In genomic region chr4:116017300-116017901, GRCm38 (mm10) we compare ENCODE assay signal across 8 mouse cellular contexts. TPM values are rescaled to one million over a fixed set of nuclear protein-coding genes. Genes with fewer than 3 reads are reported as not detected.
DNase-seq lines count a peak whose midpoint lies in the region; ATAC-seq and TF ChIP-seq lines count a peak whose summit lies in the region.

No protein-coding gene starts in this region.

- H3K4me3 ChIP-seq in forebrain, embryonic 13.5 days = peak overlapping the region; percentile 71
- H3K4me3 ChIP-seq in heart, postnatal 0 days (ENCODE audit: low read depth, low read length) = peak overlapping the region; percentile 64
- peak overlapping the region; percentile 69 for H3K4me3 ChIP-seq in liver, postnatal 0 days (ENCODE audit: low read depth, low read length)
- H3K4me3 ChIP-seq in neural tube, embryonic 14.5 days (ENCODE audit: low read depth, low read length) = peak overlapping the region; percentile 74

- no peak overlapping the region for H3K27ac ChIP-seq in forebrain, embryonic 13.5 days
- H3K27ac ChIP-seq in heart, postnatal 0 days (ENCODE audit: low read depth) = no peak overlapping the region
- H3K27ac ChIP-seq in liver, postnatal 0 days (ENCODE audit: low read depth) = peak overlapping the region; percentile 94
- peak overlapping the region; percentile 39; the same call in 1 of the 2 replicates for H3K27ac ChIP-seq in neural tube, embryonic 14.5 days (ENCODE audit: low read depth, low read length)

- peak; percentile 34 for DNase-seq in brain, embryonic 18.5 days (ENCODE audit: low read depth, low spot score)
- peak; percentile 61 for DNase-seq in heart, postnatal 0 days (ENCODE audit: low spot score)
- DNase-seq in kidney, postnatal 36 days = peak; percentile 90
- DNase-seq in liver, postnatal 0 days = peak; percentile 81
- peak; percentile 85 for DNase-seq in testis, postnatal 10 days (ENCODE audit: low spot score)

- 0% methylated on average over 60 of the region's 60 CpGs for WGBS in forebrain, embryonic 13.5 days
- WGBS in heart, postnatal 0 days = under 1% methylated on average over 60 of the region's 60 CpGs
- under 1% methylated on average over 60 of the region's 60 CpGs for WGBS in liver, postnatal 0 days (ENCODE audit: insufficient replicate concordance)
- under 1% methylated on average over 60 of the region's 60 CpGs for WGBS in neural tube, embryonic 14.5 days

- no peaks in the 10 kb centered on the region for H3K36me3 ChIP-seq in forebrain, embryonic 13.5 days (ENCODE audit: poor library complexity, severe bottlenecking)
- H3K36me3 ChIP-seq in heart, postnatal 0 days (replicated peaks; ENCODE audit: control insufficient read depth, insufficient read depth, low read length) = no peaks in the 10 kb centered on the region
- no peaks in the 10 kb centered on the region for H3K36me3 ChIP-seq in liver, postnatal 0 days (replicated peaks; ENCODE audit: insufficient read depth, low read length)
- no peaks in the 10 kb centered on the region for H3K36me3 ChIP-seq in neural tube, embryonic 14.5 days (ENCODE audit: control insufficient read depth, insufficient read depth, low read length)

- ATAC-seq in CD4-positive, CD25-positive, alpha-beta regulatory T cell, adult 4 months = peak; percentile 60
- ATAC-seq in forebrain, embryonic 13.5 days = peak; percentile 91
- ATAC-seq in heart, postnatal 0 days (ENCODE audit: insufficient read depth, low read depth) = peak; percentile 79
- peak; percentile 86 for ATAC-seq in liver, postnatal 0 days
- peak; percentile 92 for ATAC-seq in neural tube, embryonic 14.5 days (ENCODE audit: low read depth)

- H3K27me3 ChIP-seq in forebrain, embryonic 13.5 days = peaks cover 77% of the 10 kb centered on the region
- H3K27me3 ChIP-seq in heart, postnatal 0 days (ENCODE audit: control insufficient read depth, insufficient read depth, low read length) = peaks cover 40% of the 10 kb centered on the region
- H3K27me3 ChIP-seq in liver, postnatal 0 days (ENCODE audit: insufficient read depth, low read length) = peaks cover 23% of the 10 kb centered on the region
- peaks cover 24% of the 10 kb centered on the region for H3K27me3 ChIP-seq in neural tube, embryonic 14.5 days (ENCODE audit: control insufficient read depth, insufficient read depth, low read length)

- peaks cover 15% of the 10 kb centered on the region for H3K4me1 ChIP-seq in forebrain, embryonic 13.5 days
- H3K4me1 ChIP-seq in heart, postnatal 0 days (ENCODE audit: control insufficient read depth, insufficient read depth) = peaks cover 6% of the 10 kb centered on the region; the same call in 1 of the 2 replicates
- H3K4me1 ChIP-seq in liver, postnatal 0 days (ENCODE audit: insufficient read depth) = peaks cover 5% of the 10 kb centered on the region; the same call in 1 of the 2 replicates
- 0 out of 2 replicates have a peak, but pooled peaks cover 2% of the 10 kb centered on the region for H3K4me1 ChIP-seq in neural tube, embryonic 14.5 days (ENCODE audit: control insufficient read depth, insufficient read depth, low read length)

- H3K4me2 ChIP-seq in forebrain, embryonic 13.5 days = peak overlapping the region; percentile 98
- H3K4me2 ChIP-seq in heart, postnatal 0 days (ENCODE audit: low read depth, low read length) = peak overlapping the region; percentile 99
- peak overlapping the region; percentile 85 for H3K4me2 ChIP-seq in liver, postnatal 0 days (ENCODE audit: low read depth, low read length)
- H3K4me2 ChIP-seq in neural tube, embryonic 14.5 days (ENCODE audit: low read depth, low read length) = peak overlapping the region; percentile 85

- TF ChIP-seq EP300 in heart, postnatal 0 days (IDR thresholded peaks at IDR 0.05; ENCODE audit: low read depth) = no peak
- no peak for TF ChIP-seq EP300 in liver, postnatal 0 days (IDR thresholded peaks at IDR 0.05; ENCODE audit: low read depth)

- H3K9me3 ChIP-seq in forebrain, embryonic 13.5 days (replicated peaks) = no peaks in the 10 kb centered on the region
- H3K9me3 ChIP-seq in heart, postnatal 0 days (replicated peaks; ENCODE audit: control insufficient read depth, low read length) = no peaks in the 10 kb centered on the region
- H3K9me3 ChIP-seq in liver, postnatal 0 days (ENCODE audit: low read length) = no peaks in the 10 kb centered on the region
- no peaks in the 10 kb centered on the region for H3K9me3 ChIP-seq in neural tube, embryonic 14.5 days (ENCODE audit: control insufficient read depth, low read length)

- peak overlapping the region; percentile 80 for H3K9ac ChIP-seq in forebrain, embryonic 13.5 days
- peak overlapping the region; percentile 55 for H3K9ac ChIP-seq in heart, postnatal 0 days (replicated peaks; ENCODE audit: low read depth, low read length)
- peak overlapping the region; percentile 67 for H3K9ac ChIP-seq in liver, postnatal 0 days (replicated peaks)
- peak overlapping the region; percentile 68 for H3K9ac ChIP-seq in neural tube, embryonic 14.5 days (replicated peaks; ENCODE audit: low read depth, low read length)

- TF ChIP-seq CTCF in heart, postnatal 0 days (IDR thresholded peaks at IDR 0.05; ENCODE audit: low read depth) = no peak
- no peak for TF ChIP-seq CTCF in liver, postnatal 0 days (IDR thresholded peaks at IDR 0.05; ENCODE audit: low read depth)

RNA-seq across cellular contexts. Expression of gene Faah, which starts 0.3 kb away (rescaled TPM):
- 10 to 100 TPM; 48.1 to 85.6 TPM for polyA plus RNA-seq in CD4-positive, CD25-positive, alpha-beta regulatory T cell, adult 4 months (2017; shearing (Covaris generic))
- 4.7 and 5.5 TPM in 2 replicates for polyA plus RNA-seq in forebrain, embryonic 13.5 days (2015; fragmentation: Nextera tagmentation; extraction: Ambion mirVana)
- 0.80 and 3.3 TPM in 2 replicates for total RNA-seq in heart, postnatal 0 days (2014; rRNA removed; ENCODE audit: low replicate concordance)
- 0.61 and 0.65 TPM in 2 replicates for polyA plus RNA-seq in heart, postnatal 0 days (2015; fragmentation: Nextera tagmentation; extraction: Ambion mirVana)
- polyA plus RNA-seq in liver, postnatal 0 days (2015; fragmentation: Nextera tagmentation; extraction: Ambion mirVana) = 31.4 and 34.2 TPM in 2 replicates
- 13.7 and 17.1 TPM in 2 replicates for polyA plus RNA-seq in neural tube, embryonic 14.5 days (2014; fragmentation: Nextera tagmentation; extraction: Ambion mirVana)

RNA-seq across cellular contexts. Expression of gene Nsun4, which starts 36.3 kb away (rescaled TPM):
- polyA plus RNA-seq in CD4-positive, CD25-positive, alpha-beta regulatory T cell, adult 4 months (2017; shearing (Covaris generic)) = 10 to 100 TPM; 24.1 to 32.9 TPM
- polyA plus RNA-seq in forebrain, embryonic 13.5 days (2015; fragmentation: Nextera tagmentation; extraction: Ambion mirVana) = 13.7 and 15.6 TPM in 2 replicates
- total RNA-seq in heart, postnatal 0 days (2014; rRNA removed; ENCODE audit: low replicate concordance) = 43.5 and 54.8 TPM in 2 replicates
- 33.9 and 34.2 TPM in 2 replicates for polyA plus RNA-seq in heart, postnatal 0 days (2015; fragmentation: Nextera tagmentation; extraction: Ambion mirVana)
- 8.4 and 8.7 TPM in 2 replicates for polyA plus RNA-seq in liver, postnatal 0 days (2015; fragmentation: Nextera tagmentation; extraction: Ambion mirVana)
- 12.4 and 12.6 TPM in 2 replicates for polyA plus RNA-seq in neural tube, embryonic 14.5 days (2014; fragmentation: Nextera tagmentation; extraction: Ambion mirVana)

RNA-seq across cellular contexts. Expression of gene Uqcrh, which starts 57.5 kb away (rescaled TPM):
- polyA plus RNA-seq in CD4-positive, CD25-positive, alpha-beta regulatory T cell, adult 4 months (2017; shearing (Covaris generic)) = 100 to 1,000 TPM; 779 to 910 TPM
- 477 and 508 TPM in 2 replicates for polyA plus RNA-seq in forebrain, embryonic 13.5 days (2015; fragmentation: Nextera tagmentation; extraction: Ambion mirVana)
- total RNA-seq in heart, postnatal 0 days (2014; rRNA removed; ENCODE audit: low replicate concordance) = 1,024 and 1,032 TPM in 2 replicates
- 2,231 and 2,302 TPM in 2 replicates for polyA plus RNA-seq in heart, postnatal 0 days (2015; fragmentation: Nextera tagmentation; extraction: Ambion mirVana)
- 563 and 605 TPM in 2 replicates for polyA plus RNA-seq in liver, postnatal 0 days (2015; fragmentation: Nextera tagmentation; extraction: Ambion mirVana)
- 443 and 524 TPM in 2 replicates for polyA plus RNA-seq in neural tube, embryonic 14.5 days (2014; fragmentation: Nextera tagmentation; extraction: Ambion mirVana)

RNA-seq across cellular contexts. Expression of gene Lrrc41, which starts 57.7 kb away (rescaled TPM):
- 10 to 100 TPM; 15.7 to 21.8 TPM for polyA plus RNA-seq in CD4-positive, CD25-positive, alpha-beta regulatory T cell, adult 4 months (2017; shearing (Covaris generic))
- 54.3 and 59.7 TPM in 2 replicates for polyA plus RNA-seq in forebrain, embryonic 13.5 days (2015; fragmentation: Nextera tagmentation; extraction: Ambion mirVana)
- total RNA-seq in heart, postnatal 0 days (2014; rRNA removed; ENCODE audit: low replicate concordance) = 69.4 and 85.5 TPM in 2 replicates
- 32.2 and 35.9 TPM in 2 replicates for polyA plus RNA-seq in heart, postnatal 0 days (2015; fragmentation: Nextera tagmentation; extraction: Ambion mirVana)
- 22.9 and 23.3 TPM in 2 replicates for polyA plus RNA-seq in liver, postnatal 0 days (2015; fragmentation: Nextera tagmentation; extraction: Ambion mirVana)
- polyA plus RNA-seq in neural tube, embryonic 14.5 days (2014; fragmentation: Nextera tagmentation; extraction: Ambion mirVana) = 77.5 and 84.3 TPM in 2 replicates

Comparison
In these comparisons a context has a peak if more than half of its experiments do, and no peak if none do; other contexts are left out.
1. DNase-seq: peak in every context shown above with its lines; median percentile 90 in kidney, postnatal 36 days; 85 in testis, postnatal 10 days; 81 in liver, postnatal 0 days; 61 in heart, postnatal 0 days; 34 in brain, embryonic 18.5 days.
2. H3K27ac ChIP-seq: peak in liver, postnatal 0 days (single experiment) and neural tube, embryonic 14.5 days (single experiment); none in forebrain, embryonic 13.5 days (single experiment) and heart, postnatal 0 days (single experiment).
3. Peak in every context shown above with its lines, with median percentiles within 50 percentile points of each other: ATAC-seq, H3K4me2 ChIP-seq, H3K4me3 ChIP-seq and H3K9ac ChIP-seq.